Mouse (Mus musculus) thymus, postnatal 0 days (tissue): ENCODE measurements at regions not wholly inside any gene's neighbourhood (a gene's known extent, or its start where the extent isn't known, plus 50 kb on each side); places are given as distances from the start of the nearest gene placed in this dataset.

Source experiments
- DNase-seq: peaks from one replicate; pipeline ENCODE4 v3.0.0-alpha.2; 2015; ENCODE audit warnings: low spot score

DNA sequence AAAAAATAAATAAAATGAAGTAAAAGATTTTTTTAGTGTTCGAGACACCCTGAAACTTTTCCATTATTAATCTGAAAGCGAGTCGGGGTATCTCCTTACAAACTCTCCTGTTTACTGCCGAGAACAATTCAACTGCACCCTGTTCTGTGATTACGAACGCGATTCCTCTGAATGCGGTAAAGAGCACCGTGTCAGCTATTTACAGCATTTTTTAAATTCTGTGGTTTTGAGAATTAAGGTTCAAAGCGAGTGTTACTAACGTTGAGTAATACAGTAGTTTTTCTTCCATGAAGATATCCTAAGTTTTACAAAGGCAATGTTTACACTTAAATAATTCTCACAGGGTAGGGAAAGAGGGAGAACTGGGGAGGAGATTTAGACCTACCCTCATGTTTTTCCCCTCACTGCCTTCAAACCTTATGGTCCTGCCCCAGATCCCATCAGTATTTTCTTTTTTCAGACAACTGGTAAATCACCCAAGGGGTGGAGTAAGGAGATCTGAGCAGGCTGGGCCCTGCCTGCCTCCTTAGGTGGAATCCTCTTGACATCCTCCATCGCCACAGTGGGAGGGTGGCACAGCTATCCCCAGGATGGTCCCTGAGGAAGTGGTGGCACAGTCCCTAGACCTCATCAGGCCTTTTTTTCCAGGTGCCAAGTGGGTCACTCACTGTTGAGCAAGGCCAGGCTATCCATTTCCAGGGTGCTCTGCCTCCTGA is 89.9 kb upstream of the Cited2 start:
- no peak for DNase-seq

DNA sequence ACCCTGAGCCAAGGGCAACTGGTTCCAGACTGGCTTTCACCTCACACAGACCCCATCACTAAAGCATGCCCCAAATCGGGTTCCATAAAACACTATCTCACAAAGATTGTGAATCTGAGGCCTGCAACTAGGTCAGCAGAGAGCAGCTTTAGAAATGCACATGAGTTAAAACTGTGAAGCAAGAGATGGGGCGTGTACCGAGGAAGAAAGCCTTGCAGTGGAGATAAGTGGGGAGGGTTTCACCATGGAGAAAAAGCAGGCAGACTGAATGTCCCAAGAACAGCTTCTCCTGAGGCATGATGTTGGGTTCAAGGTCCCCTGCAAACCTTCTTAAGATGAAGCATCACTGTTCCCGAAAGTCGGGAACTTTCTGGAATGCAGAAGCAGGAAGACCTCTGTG is 77.7 kb upstream of the Cited2 start:
- DNase-seq = no peak

DNA sequence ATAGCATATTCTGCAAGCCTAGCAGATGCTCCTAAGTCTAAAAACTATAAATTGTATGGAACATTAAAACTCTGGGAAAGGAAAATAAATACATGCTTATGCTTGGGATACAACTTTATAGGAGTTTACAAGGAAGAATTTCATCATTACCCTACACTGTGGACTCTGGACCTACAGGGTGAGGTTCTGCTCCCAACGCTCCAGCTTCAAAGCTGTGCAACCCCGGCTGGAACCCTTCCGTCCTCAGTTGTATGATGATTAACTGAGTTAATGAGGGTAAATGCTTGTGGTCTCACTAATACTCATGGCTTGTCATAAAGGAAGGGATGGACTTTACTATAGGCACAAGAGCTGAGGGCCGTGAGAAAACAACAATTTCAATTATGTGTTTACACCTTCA is 76.6 kb upstream of the Cited2 start:
- DNase-seq = no peak

DNA sequence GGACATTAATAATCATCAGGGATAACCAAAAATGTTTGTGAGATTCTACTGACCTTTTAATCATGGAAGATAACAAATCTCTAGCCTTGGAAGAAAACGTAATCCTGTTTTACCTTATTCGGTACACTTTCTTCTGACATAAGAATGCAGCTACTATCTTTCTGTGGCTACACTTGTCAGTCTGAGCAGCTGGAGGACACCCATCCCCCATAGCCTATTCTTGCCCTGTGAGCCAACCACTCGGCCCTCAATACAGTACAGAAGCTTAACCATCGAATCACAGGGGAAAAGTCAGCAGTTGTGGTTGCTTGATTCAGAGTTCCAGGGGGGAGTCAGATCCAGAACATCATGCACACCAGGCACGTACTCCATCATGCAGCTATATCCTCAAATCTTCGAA is 74.9 kb upstream of the Cited2 start:
- no peak for DNase-seq

DNA sequence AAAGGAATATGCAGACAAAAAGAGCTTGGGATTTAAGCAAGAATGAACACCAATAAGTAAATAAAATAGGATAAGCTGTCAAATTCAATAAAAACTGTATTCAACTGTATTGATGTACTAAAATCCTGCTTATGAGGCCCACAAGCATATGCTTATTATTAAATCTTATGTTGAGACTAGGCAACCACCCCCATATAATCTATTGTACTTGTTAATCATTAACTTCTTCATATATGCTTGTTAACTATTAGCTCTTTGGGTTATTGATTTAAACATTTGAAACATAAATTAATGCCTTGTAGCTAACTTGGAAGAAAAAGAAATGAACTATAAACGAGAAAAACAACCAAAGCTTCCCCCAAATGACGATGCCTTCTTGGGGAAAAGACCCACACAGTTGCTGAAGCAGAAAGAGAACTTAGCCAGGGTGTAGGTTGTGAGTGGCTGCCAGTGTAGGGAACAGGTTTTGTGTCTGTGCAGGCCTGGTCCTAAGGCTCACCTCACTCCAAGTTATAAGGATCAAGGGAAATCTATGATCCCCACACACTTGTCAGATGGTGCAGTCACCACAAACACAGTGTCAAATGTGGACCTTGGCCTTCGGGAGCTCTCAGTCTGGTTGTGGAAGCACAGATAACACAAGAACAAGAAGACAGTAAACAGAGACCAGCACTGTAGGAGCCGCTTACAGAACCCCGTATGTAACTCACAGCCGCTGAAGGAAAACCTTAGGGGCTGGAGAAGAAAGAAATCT is 71.8 kb upstream of the Cited2 start:
- DNase-seq = no peak

DNA sequence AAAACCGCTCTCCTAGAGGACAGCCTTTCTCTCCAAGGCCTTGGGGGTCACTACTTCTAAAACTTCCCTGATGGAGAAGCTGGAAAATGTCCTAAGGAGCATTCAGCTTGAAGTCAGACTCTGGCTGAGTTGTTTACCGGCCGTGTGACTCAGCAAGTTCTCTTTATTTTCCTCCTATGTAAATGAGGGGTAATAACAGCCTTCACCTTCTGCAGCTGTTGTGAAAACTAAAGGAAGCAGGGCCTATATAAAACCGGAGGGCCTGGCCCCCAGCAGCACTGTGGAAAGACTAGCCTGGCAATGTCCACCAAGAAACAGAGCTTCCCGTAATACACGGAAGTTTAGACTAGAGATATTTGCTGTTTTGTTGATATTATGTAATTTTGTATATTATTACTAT is 69.7 kb upstream of the Cited2 start:
- no peak for DNase-seq

DNA sequence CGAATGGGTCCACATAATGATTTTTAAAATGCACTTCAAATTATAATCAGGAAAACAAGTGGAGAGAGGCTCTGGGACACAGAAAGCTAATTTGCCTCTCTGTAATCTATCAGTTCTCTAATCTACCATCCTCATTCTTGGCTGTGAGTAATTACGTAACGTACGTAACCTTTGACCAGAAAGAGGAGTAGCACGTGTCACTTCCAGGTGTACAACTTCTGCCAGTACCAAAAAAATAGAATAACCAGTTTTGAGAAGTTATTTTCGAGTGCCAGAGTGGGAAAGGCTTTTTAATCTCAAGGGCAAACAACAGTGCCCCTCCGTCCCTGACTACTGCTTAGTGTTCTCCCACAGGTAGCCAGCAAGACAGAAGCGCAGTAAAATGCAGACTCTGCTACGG is 69.2 kb upstream of the Cited2 start:
- no peak for DNase-seq

DNA sequence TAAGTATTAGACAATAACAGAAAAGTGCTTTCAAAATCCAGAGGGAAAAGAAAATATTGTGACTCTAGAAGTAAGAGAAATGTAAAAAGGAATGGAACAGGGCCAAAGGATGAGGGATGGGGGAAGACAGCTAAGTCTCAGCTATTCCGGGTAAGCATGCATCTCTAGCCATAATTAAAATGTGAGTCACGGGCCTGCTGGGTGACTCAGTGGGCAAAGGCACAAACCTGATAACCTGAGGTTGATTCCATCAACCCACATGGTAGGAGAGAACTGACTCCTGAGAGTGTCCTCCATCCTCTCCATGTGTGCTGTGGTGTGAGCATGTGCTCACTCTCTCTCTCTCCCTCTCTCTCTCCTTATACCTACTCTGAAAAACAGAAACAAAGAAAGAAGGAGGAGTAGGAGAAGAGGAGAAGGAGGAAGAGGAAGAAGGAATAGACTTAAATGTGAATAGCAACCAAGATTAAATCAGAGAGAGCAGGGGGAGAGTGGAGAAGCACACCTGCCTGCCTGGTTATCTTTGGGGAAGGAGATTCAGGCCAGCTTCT is 68.6 kb upstream of the Cited2 start:
- no peak for DNase-seq

DNA sequence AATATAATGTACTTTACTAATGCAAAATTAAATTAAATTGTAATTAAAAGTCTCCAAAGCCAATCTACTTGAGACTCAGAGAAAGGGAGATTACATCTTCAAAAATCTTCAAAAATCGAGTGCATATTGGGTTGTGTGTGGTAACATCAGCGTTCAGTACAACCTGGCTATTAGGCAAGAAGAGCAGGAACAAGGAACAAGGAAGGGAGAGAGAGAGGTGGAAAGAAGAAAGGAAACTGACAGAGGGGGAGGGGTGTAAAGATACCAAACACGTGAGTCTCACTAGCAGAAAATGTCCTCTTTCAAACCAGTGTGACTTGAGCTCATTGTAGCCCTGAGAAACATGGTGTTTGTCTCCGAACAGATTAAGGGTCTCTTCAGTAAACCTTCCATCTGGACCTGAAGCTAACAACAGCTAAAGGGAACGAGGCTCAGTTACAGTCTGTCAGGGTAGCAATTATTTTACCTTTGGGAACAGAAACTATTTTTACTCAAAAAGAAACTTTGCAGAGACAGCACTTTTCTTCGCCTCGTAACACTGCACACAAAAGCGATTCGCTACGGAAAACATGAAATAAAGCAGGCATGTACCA is 67.5 kb upstream of the Cited2 start:
- no peak for DNase-seq

DNA sequence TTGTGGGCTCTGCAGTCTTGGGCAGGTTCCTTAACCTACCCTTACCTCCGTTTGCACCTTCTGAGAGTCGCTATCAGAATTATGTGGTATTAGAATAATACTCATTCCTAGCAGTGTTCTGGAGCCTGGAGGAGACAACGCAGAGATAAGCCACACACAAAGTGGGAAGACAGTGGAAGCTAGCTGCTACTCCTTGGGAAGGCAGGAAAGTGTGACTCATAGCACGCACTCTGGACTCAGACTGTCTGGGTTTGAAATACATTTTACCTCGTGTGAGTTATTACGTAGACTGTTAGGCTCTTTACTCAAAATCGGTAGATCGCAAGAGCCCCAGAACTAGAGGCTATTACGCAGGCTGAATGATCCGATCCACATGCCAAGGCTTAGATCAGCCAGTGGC is 66.7 kb upstream of the Cited2 start:
- DNase-seq = no peak

DNA sequence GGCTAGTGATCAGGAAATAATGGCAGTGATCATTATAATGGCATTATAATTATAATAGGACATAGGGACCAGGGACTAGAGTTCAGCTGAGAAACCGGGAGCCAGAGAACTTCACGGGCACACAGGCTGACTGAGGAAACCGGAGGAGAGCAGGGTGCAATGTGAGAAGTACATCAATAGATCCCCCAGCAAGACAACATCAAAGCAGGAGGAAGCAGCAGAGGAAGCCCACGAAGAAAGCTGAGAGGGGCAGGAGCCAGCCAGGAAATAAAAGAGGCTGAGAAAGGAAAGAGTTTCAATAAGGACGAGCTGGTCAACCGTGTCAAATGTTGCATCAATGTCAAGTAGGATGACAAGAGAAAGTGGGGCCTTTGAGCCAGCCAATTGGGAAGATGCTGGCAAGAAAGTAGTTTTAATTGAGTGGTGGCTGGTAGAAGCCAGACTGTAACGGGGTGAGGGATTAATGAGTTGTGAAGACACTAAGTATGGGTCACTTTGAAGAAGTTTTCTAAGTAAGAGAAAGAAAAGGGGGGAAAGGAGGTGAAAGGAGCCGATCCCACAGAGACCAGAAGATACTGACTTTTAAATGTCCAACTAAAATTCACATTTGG is 66.0 kb upstream of the Cited2 start:
- peak; percentile 46 for DNase-seq

DNA sequence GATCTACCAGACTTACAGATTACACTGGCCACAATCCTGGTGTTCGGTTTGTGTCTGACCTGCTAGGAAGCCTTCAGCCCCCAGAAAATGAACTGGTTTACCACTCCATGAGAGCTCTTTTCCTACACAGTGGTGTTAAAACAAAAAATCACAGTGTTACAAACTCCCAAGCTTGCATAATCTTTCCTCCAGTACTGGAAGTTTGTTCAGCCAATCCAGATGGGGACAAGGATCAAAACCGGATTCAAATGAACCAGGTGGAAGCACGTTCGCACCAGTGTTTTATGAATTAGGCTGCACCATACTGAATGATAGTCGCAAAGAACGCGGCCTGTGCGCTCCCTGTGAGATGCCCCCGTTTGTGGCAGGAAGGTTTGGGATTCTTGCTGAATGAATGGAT is 63.4 kb upstream of the Cited2 start:
- DNase-seq = no peak

DNA sequence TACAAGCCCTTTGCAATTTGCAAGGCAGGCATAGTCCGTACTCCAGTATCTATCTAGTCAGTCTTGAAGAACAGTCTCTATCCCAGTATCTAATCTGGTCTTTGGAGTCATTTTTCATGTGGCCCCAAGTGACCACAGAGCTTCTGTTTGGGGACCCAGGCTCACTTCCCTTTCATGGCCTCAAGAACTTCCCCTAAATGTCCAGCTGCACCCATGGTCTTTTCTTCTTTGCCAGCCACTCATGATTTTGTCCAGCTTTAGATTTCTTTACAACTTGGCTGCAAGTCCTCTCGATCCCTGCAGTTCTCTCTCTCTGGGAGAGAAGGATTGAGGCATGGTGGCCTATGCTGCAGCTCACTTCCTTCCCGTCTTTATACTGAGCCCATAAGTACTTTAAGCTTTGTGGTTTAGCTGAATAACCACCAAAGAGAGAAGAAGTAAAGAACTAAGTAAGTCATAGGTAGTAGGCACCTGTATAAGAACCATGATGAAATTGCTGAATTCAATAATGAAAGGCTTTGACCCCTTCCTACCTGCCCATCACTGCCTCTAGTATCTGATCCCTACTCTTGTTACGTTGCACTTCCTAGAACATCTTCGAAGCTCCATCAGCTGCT is 62.1 kb upstream of the Cited2 start:
- DNase-seq = no peak

DNA sequence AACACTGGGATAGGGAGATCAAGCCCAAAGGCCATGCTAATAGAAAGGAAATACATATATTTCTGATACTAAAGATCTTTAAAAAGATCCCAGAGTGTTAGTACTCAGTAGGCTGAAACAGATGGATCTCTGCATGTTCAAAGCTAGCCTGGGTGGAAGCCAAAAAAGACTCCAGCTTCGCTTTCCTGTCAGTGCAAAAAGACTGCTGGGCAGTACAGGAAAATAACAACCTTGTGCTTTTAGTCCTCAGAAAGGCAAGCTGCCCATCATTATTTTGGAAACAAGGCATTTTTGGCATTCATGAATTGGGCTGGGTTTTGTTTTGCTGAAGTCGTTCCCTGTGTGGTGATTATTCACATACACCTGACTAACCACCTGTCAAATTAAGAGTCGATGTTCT is 56.9 kb upstream of the Cited2 start:
- DNase-seq = no peak

DNA sequence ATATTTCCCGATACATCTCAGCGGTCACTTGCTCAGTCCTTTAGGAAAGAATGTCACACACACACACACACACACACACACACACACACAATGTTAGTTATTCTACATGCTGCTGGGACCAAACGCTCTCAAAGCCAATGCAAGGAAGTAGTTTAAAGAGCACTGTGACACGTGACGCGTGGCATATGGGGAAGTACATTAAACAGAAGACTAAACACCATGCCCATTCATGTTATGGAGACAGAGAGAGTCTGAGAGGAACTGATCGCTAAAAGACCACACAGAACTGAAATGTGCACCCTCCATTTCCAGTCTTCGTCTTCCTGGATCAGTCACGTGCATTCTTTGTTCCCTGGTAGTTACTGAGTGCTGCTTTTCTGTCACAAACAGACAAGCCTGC is 53.6 kb upstream of the Cited2 start:
- DNase-seq = peak; percentile 2
